Mouse (Mus musculus) MEL (cell line): ENCODE data around the gene Vgll4.

Source experiments
- BHLHE40 ChIP-seq: IDR thresholded peaks from 2 replicates; pipeline ENCODE4 v1.6.1; 2012; ENCODE audit warnings: low read depth, mild to moderate bottlenecking, inconsistent platforms, low read length, improper control_type of control experiment, borderline replicate concordance
- CTCF ChIP-seq, 3 experiments: IDR thresholded peaks in 2 of 3; conservative IDR thresholded peaks in 1 of 3; 2 replicates each; pipeline ENCODE4 v1.5.1; 2011 to 2012; ENCODE audit warnings: low read length in 3 of 3, low read depth in 2 of 3, mild to moderate bottlenecking in 2 of 3, improper control_type of control experiment in 1 of 3, inconsistent platforms in 1 of 3, mixed read lengths in 1 of 3, moderate library complexity in 1 of 3; ENCODE audit not compliant: control insufficient read depth in 1 of 3, insufficient read depth in 1 of 3, poor library complexity in 1 of 3, severe bottlenecking in 1 of 3
- ELF1 ChIP-seq: IDR thresholded peaks from 2 replicates; pipeline ENCODE4 v1.6.1; 2014; ENCODE audit warnings: low read depth, mild to moderate bottlenecking, inconsistent platforms, low read length, improper control_type of control experiment, moderate library complexity
- EP300 ChIP-seq, 2 experiments: IDR thresholded peaks; 2 replicates each; pipeline ENCODE4 v1.6.1; 2011; ENCODE audit warnings: improper control_type of control experiment in 2 of 2, low read length in 2 of 2, low read depth in 1 of 2, mild to moderate bottlenecking in 1 of 2
- JUND ChIP-seq: IDR thresholded peaks from 2 replicates; pipeline ENCODE4 v1.6.1; 2011; ENCODE audit warnings: low read depth, mild to moderate bottlenecking, improper control_type of control experiment, low read length
- NRF1 ChIP-seq: IDR thresholded peaks from 2 replicates; pipeline ENCODE4 v1.6.1; 2014; ENCODE audit warnings: low read depth, mild to moderate bottlenecking, inconsistent platforms, low read length, improper control_type of control experiment, moderate library complexity; ENCODE audit not compliant: poor library complexity, insufficient read depth, severe bottlenecking
- POLR2A ChIP-seq, 2 experiments: IDR thresholded peaks; 2 replicates each; pipeline ENCODE4 v1.6.1; 2011 to 2012; ENCODE audit warnings: low read length in 2 of 2, mild to moderate bottlenecking in 2 of 2, control low read depth in 1 of 2, improper control_type of control experiment in 1 of 2, low read depth in 1 of 2, moderate library complexity in 1 of 2; ENCODE audit not compliant: control insufficient read depth in 1 of 2, insufficient read depth in 1 of 2, poor library complexity in 1 of 2
- POLR2AphosphoS5 ChIP-seq: IDR thresholded peaks from 2 replicates; pipeline ENCODE4 v1.6.1; 2012; ENCODE audit warnings: low read depth, borderline replicate concordance, mild to moderate bottlenecking, inconsistent platforms, low read length, moderate library complexity, mixed read lengths
- TBP ChIP-seq: IDR thresholded peaks from 2 replicates; pipeline ENCODE4 v1.8.0; 2011; ENCODE audit warnings: low read depth, low read length, improper control_type of control experiment
- TCF12 ChIP-seq: IDR thresholded peaks from 2 replicates; pipeline ENCODE4 v1.6.1; 2014; ENCODE audit warnings: low read depth, mild to moderate bottlenecking, inconsistent platforms, low read length, improper control_type of control experiment, moderate library complexity

DNA sequence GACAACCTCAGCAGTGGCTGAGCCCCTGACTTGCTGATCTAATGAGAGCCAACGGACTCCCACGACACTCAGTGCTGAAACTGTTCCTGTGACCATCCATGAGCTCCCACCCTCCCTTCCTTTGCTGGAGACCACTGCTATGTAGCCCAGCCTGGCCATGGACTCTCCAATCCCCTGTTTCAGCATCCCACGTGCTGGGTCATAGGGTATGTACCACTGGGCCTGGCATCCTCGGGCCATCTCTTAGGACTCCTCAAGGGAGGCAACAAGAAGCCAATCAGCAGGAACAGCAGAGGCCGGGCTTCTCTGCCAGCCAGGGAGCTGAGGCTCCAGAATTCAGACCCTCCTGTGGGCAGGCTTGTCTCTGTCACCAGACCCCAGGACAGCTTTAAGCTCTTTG, 87.6 kb downstream of the Vgll4 start:
- TF ChIP-seq BHLHE40 (no peak), JUND (no peak), POLR2A (IDR thresholded peaks at IDR 0.05; ENCODE audit: control insufficient read depth in 1 of 2, insufficient read depth in 1 of 2, low read depth in 1 of 2, low read length in 2 of 2, poor library complexity in 1 of 2) (no peak), CTCF (IDR thresholded peaks at IDR 0.05 in 2 of 3, conservative IDR thresholded peaks at IDR 0.05 in 1 of 3; ENCODE audit: control insufficient read depth in 1 of 3, insufficient read depth in 1 of 3, low read depth in 2 of 3, low read length in 3 of 3, poor library complexity in 1 of 3, severe bottlenecking in 1 of 3) (no peak), NRF1 (no peak), TCF12 (no peak), TBP (no peak), ELF1 (no peak), EP300 (IDR thresholded peaks at IDR 0.05; ENCODE audit: low read depth in 1 of 2, low read length in 2 of 2) (no peak), POLR2AphosphoS5 (no peak)
